Mouse (Mus musculus): ENCODE results near the gene Slc25a26. TPM values are rescaled to one million over a fixed set of nuclear protein-coding genes. Genes with fewer than 3 reads are reported as not detected.

The Slc25a26 gene
- total RNA-seq, 2 experiments from 2014 or later = 17.9 to 19.6 TPM

- DNase-seq = peak in 1 of 2 experiments; percentile 72
Observed at GRCm38 (mm10) chr6:94640297-94640696, 140.2 kb downstream of the Slc25a26 start.

- no peak for DNase-seq
Observed at GRCm38 (mm10) chr6:94642048-94642447, 141.9 kb downstream of the Slc25a26 start.

- no peak for DNase-seq
Observed at GRCm38 (mm10) chr6:94643989-94644388, 143.9 kb downstream of the Slc25a26 start.

GRCm38 (mm10) chr6:94644641-94645040 lies 144.5 kb downstream of the Slc25a26 start:
- DNase-seq = no peak

- DNase-seq = no peak
Observed at GRCm38 (mm10) chr6:94645723-94646122, 145.6 kb downstream of the Slc25a26 start.

- no peak for DNase-seq
Observed at GRCm38 (mm10) chr6:94646274-94646863, 146.2 kb downstream of the Slc25a26 start.

GRCm38 (mm10) chr6:94646902-94647301 lies 146.8 kb downstream of the Slc25a26 start:
- DNase-seq = no peak

- DNase-seq = peak; percentile 86 to 92
Observed at GRCm38 (mm10) chr6:94647574-94648430, 147.7 kb downstream of the Slc25a26 start.

GRCm38 (mm10) chr6:94648496-94648895 lies 148.4 kb downstream of the Slc25a26 start:
- DNase-seq = no peak

GRCm38 (mm10) chr6:94649637-94650036 lies 149.5 kb downstream of the Slc25a26 start:
- DNase-seq = no peak

GRCm38 (mm10) chr6:94651541-94651940 lies 151.4 kb downstream of the Slc25a26 start:
- DNase-seq = no peak

- DNase-seq = peak; percentile 56 to 63
Observed at GRCm38 (mm10) chr6:94652659-94653213, 152.6 kb downstream of the Slc25a26 start.

GRCm38 (mm10) chr6:94653388-94654316 lies 153.5 kb downstream of the Slc25a26 start:
- no peak for DNase-seq

Small RNAs within 50 kb of the gene (microRNA-seq; reads per million reads assigned to microRNA genes)
- 0 reads per million in 2 experiments for gene Mir7041

Other genes starting within 250 kb of the Slc25a26 start
- 10 to 100 TPM; 13.9 to 18.5 TPM for gene Magi1, start 216.4 kb upstream of the Slc25a26 start, total RNA-seq (2021)
- 10 to 100 TPM; 29.8 to 30.9 TPM for gene Lrig1, start 199.8 kb downstream of the Slc25a26 start, total RNA-seq (2021)